Mouse (Mus musculus) cerebellum, adult 11-12 months (tissue): ENCODE data around the gene Lrp1.
A peak's percentile ranks its signal among the peaks of the same experiment; 100 is the strongest.
"Not testable (repeated sequence)": the region's sequence is repeated elsewhere in the genome, so short reads cannot be mapped to it uniquely, and the experiment has no call there.

Source experiments
- DNase-seq: peaks from one replicate; pipeline ENCODE4 v3.0.0; 2022

Lrp1 gene

DNA sequence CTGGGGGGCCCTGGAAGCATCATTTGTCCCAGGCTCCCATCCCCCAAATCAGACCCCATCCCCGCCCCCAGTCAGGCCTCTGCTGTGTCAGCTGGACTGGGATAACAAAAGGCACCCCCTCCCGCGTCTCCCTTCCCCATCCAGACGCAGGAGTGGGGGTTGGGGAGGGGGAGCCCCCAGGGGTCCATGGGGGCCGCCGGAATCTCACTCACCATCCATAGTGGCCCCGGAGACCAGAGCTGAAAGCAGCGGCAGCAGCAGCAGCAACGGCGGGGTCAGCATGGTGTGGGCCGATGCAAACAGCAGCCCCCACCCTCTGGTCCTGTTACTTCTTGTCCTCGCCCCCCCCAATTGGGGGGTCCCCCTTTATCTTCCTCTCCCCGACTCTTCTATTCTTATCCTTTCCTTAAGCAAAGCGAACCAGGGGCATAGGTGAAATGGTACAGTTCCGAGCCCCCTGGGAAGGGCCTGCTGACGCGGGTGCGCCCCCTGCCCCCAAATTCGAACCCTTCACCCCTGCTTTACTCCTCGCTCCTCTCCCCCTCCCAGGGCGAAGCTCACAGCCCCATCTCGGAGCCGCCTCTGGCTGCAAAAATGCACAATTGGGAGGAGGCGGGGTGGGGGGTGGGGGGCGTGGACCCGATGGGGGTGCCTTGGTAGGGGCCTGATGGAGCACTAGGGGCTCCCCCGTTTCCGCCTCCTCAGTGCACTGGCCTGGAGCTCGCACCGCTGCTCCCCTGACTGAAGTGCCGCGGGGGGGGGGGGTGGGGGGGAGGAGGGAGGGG, at the start of gene Lrp1:
TSS of gene Lrp1 (minus strand) at position 743 of the 785 bp plus-strand sequence.
- DNase-seq, result peak; percentile 83

- no peak for DNase-seq
Observed at GRCm38 (mm10) chr10:127670185-127670584, 49.2 kb upstream of the Lrp1 start.

- DNase-seq, result peak; percentile 67
Observed at GRCm38 (mm10) chr10:127669170-127669569, 48.2 kb upstream of the Lrp1 start.

GRCm38 (mm10) chr10:127668093-127669050, 47.4 kb upstream of the Lrp1 start, which contains the start of gene Nab2:
Gene Nab2, minus strand, starts transcription at chr10:127668568.
- DNase-seq, result peak; percentile 79

DNA sequence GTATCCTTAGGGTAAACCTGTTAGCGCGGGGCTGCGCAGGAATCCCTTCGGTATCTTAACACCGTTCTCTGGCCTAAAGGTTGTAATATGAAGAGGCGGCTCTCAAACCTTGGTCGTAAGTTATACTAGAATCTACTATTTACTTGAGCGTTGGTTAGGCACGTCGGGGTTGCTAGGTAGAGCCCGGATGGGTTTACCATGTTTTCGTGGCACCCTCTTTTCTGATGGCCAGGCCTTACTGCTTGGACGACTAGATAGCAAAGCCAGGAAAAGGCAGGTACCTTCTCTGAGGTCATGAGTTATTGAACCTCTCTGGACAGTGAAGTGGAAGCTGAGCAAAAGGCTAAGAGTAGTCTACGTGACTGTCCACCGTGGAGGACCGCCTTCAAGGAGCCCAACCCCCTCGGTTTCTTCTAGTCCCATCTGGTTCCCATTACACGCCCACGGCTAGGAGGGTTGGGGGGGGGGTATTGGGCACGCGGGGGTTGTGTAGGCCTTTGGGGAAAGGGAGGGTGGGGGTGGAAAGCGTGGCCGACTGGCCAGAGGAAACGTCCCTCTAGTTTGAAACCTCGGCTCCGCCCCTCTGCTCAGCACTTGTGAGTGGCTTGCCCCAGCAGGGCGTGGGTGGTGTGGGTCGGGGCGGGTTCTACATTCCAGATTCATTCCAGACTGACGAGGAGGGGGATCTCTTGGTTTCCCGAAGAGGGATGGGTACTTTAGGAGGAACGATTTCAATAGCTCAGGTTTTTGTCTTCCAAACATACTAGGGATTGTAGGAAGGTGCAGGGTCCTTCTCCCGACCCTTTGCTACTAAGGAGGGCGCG, 46.5 kb upstream of the Lrp1 start:
- peak; percentile 87 for DNase-seq

DNA sequence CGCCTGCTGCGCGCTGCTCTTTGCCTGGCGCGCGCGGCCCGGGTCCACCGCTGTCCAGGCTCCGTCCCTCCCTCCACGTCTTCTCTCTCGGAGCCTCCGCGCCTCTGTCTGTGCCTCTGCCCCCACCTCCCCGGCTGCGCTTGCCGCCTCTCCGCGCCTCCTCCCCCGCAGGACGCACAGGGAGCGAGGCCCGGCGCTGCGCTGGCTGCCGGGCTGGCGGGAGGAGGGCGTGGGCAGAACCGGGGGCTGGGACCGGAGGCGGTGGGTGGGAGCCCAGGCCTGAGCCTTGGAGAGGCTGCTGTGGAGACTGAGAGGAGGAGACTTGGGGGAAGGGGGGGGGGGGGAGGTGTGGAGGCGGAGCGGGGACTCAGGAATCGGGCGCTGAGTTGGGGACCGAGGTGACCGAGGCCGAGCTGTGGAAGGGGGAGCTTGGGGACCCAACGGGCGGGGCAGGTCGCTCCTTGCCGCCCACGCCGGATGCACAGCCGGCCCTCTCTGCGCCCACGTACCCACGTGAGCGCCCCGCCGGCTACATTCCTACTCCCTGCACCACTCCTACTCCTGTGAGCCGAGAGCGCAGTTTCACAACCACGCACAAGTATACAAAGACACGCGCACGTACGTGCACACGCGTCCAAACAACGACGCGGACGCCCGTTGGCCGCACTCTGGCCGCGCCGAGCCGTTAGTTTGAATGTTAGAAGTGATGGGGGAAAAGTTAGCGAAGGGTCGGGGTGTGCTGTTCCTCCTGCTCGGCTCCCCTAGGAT, 45.7 kb upstream of the Lrp1 start, which contains the start of gene Nemp1:
TSS of gene Nemp1 (plus strand) at position 401 of the 768 bp plus-strand sequence.
- DNase-seq, result peak; percentile 92

GRCm38 (mm10) chr10:127665366-127666181, 44.6 kb upstream of the Lrp1 start:
- peak; percentile 60 for DNase-seq

DNA sequence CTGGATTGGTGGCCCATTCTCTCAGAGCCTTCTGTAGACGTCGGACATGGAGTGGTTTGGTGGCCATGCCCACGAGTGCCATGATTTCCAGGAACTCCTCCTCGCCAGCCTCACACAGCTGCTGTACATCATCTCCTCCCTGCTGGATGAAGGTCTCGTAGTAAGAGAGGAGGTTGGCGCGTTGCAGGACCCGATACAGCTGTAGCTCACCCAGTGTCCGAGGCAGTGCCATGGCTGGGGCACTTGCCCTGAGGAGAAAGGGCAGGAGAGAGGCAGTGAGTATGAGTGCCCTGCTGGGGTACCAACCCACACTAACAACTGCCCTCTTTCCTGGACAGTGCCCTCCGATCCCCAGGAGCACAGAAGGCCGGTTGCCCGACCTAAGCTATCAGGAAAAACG, 43.9 kb upstream of the Lrp1 start:
- no peak for DNase-seq

DNA sequence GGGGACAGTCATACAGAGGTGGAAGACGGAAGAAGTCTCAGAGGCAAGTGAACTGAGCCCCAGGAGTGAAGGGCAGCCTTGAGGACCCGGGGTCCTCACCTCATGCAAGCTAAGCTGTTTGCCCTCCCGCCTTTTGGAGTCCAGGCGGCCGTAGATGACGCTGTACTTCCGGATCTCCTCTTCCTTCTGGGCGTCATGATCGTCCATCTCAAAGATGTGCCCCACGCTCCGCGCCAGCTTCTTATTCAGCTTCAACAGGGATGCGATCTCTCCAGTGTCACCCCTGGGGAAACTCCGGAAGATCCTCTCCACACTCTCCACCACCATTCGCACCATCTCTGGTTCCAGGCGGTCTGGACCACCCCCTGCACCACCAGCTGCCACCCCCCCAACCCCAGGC, 43.2 kb upstream of the Lrp1 start:
- no peak for DNase-seq

DNA sequence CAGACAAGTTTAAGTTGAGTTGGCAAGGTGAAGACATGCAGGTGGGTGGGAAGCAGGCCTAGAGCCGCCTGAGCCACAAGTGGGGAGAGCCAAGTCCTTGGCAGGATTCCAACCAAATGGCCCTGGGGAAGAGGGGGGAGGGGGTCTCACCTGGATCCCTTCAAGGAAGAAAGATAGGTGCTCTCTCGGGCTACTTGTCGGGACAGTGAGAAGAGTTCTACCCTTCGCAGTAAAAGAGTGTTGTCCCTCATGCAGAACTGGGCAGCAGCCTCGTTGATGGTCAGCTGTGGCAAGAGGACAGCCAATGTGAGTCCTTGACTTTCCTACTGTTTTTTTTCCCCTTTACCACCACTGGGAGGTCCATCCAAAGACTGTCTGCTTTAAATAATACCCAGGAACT, 42.6 kb upstream of the Lrp1 start:
- DNase-seq, result peak; percentile 69

DNA sequence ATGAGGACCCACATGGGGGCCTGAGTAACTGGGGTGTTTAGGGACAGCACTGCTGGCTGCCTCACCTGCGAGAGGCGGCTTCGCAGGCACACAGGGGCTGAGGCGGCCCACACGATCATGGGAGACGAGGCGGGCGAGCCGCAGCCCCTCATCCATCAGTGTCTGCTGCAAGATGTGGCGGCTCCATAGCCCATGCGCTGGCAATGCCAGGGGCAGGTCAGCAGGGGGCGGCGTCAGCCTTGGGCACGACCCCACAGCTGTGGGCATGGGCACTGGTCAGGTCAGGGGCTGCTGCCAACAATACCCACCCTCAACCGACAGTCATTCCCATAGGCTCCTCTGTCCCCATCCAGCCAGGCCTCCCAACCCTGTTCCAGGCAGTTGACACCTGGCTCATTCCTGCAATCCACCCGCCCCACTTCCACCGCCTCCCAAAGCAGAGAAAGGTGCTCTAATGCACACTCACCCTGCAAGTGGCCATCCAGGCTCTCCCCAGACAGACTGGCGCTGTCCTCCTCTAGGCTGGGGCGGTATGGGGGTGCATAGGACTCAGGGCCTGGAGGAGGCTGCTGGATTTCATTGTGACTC, 41.8 kb upstream of the Lrp1 start:
- DNase-seq, result no peak

DNA sequence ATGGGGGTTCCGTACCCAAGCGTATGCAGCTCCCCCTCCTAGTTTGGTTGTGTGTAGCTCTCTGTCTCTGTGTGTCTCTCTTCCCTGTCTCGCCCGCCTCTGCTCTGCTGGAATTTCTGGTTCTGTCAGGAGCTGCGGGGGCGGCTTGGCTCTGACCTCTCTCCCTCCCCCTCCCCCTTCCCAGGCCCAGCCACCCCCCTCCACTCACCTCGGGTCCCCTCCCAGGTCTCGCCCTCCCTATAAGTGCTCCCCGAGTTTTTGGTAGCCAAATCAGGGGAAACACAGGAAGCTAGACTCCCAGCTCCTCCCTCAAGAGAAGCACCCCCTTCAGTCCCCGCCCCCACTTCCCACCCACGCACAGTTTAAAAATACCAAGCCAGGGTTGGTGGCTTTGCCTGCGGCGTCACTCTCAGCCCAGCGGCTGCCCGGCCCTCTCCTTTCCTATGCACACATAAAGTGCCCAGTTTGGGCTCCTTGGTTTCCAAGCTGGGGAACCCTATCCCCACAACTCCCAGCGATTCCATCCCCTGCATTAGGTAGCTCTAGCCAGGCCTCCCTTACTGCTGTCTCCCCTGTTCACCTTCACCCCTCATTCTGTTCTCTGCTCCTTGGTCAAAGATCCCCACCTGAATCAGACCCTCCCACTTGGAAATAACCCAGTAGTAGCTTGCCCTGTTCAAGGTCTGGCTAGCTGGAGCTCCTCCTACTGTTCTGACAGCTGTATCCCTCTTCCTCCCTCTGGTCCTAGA, 41.1 kb upstream of the Lrp1 start:
- peak; percentile 76 for DNase-seq

GRCm38 (mm10) chr10:127661291-127661914, 40.5 kb upstream of the Lrp1 start:
- DNase-seq, result peak; percentile 64

GRCm38 (mm10) chr10:127659551-127659950, 38.6 kb upstream of the Lrp1 start:
- no peak for DNase-seq

GRCm38 (mm10) chr10:127658076-127658475, 37.1 kb upstream of the Lrp1 start:
- no peak for DNase-seq

GRCm38 (mm10) chr10:127657617-127658016, 36.7 kb upstream of the Lrp1 start:
- DNase-seq, result not testable (repeated sequence)

GRCm38 (mm10) chr10:127654970-127655579, 34.1 kb upstream of the Lrp1 start:
- no peak for DNase-seq

GRCm38 (mm10) chr10:127652906-127653638, 32.1 kb upstream of the Lrp1 start:
- no peak for DNase-seq
